Mouse (Mus musculus) small intestine, adult 2 months (tissue): ENCODE results near the gene Havcr2.

ENCODE experiments used
- CTCF ChIP-seq: fragments of 200-500 bp; IDR thresholded peaks from 2 replicates; pipeline ENCODE4 v1.5.1; 2012; ENCODE audit warnings: low read depth, mild to moderate bottlenecking, control low read depth, inconsistent platforms, low read length, moderate library complexity, mixed read lengths; ENCODE audit not compliant: insufficient replicate concordance, insufficient read length; ENCODE audit errors: extremely low read depth
- POLR2A ChIP-seq: fragments of 200-500 bp; IDR thresholded peaks from 2 replicates; pipeline ENCODE4 v1.6.1; 2012; ENCODE audit warnings: low read depth, mild to moderate bottlenecking, control low read depth, inconsistent platforms, low read length, moderate library complexity

DNA sequence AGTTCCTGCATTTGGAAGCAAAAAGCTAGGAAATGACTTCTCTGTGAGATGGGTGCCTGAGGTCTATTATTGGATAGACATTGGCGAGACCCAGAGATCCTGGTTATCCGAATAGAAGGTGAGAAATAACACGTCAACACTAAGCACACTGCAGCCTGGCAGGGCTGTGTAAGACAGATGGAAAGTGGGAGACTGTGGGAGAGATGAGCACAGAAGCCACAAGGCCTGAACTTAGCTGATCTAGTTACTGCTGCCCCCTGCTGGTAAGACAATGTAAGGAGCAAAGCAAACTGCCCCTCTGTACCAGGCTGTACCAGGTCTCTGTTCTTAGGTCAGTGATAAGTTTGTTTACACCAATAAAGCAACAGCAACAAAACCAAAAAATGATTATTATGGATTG lies 23.6 kb upstream of the Havcr2 start:
- TF ChIP-seq CTCF = peak; percentile 67; the same call in 1 of the 2 replicates
- TF ChIP-seq POLR2A = no peak
